Mouse (Mus musculus) liver, adult 2 months (tissue): ENCODE measurements around the gene Kpnb1. TPM values are rescaled to one million over a fixed set of nuclear protein-coding genes. Genes with fewer than 3 reads are reported as not detected.
A peak's percentile ranks its signal among the peaks of the same experiment; 100 is the strongest.

ENCODE experiments used
- DNase-seq: peaks from one replicate; pipeline ENCODE4 v3.0.0-alpha.2; 2011; ENCODE audit warnings: low read depth, low spot score; ENCODE audit errors: extremely low read depth
- H3K27ac ChIP-seq: fragments of 200-500 bp; replicated peaks from 2 replicates; pipeline ENCODE4 v1.5.1; 2012; ENCODE audit warnings: low read depth, mild to moderate bottlenecking, control low read depth, inconsistent platforms, low read length; ENCODE audit not compliant: insufficient read depth
- H3K27me3 ChIP-seq: fragments of 200-500 bp; 2 replicates; pipeline ENCODE4 v1.6.1; 2012; ENCODE audit warnings: mild to moderate bottlenecking, moderate library complexity, low read length, inconsistent platforms; ENCODE audit not compliant: control insufficient read depth, insufficient read depth
- H3K36me3 ChIP-seq: fragments of 200-500 bp; 2 replicates; pipeline ENCODE4 v1.6.1; 2012; ENCODE audit warnings: low read length, inconsistent platforms; ENCODE audit not compliant: control insufficient read depth, insufficient read depth
- H3K4me1 ChIP-seq: fragments of 200-500 bp; 2 replicates; pipeline ENCODE4 v1.6.1; 2011; ENCODE audit warnings: low read length; ENCODE audit not compliant: control insufficient read depth, insufficient read depth
- H3K4me3 ChIP-seq: fragments of 200-500 bp; 2 replicates; pipeline ENCODE4 v1.5.1; 2011; ENCODE audit warnings: low read depth, mild to moderate bottlenecking, control low read depth, low read length, moderate library complexity; ENCODE audit not compliant: insufficient read depth
- H3K79me2 ChIP-seq: fragments of 200-500 bp; 2 replicates; pipeline ENCODE4 v1.6.1; 2012; ENCODE audit warnings: inconsistent platforms, mild to moderate bottlenecking, low read length, moderate library complexity; ENCODE audit not compliant: control insufficient read depth, insufficient read depth
- H3K9ac ChIP-seq: fragments of 200-500 bp; 2 replicates; pipeline ENCODE4 v1.6.1; 2012; ENCODE audit warnings: low read depth, mild to moderate bottlenecking, control low read depth, inconsistent platforms, low read length
- CTCF ChIP-seq: fragments of 200-500 bp; IDR thresholded peaks from 2 replicates; pipeline ENCODE4 v1.5.1; 2011; ENCODE audit warnings: low read depth, low read length, control low read depth
- POLR2A ChIP-seq: fragments of 200-500 bp; IDR thresholded peaks from 2 replicates; pipeline ENCODE4 v1.6.1; 2011; ENCODE audit warnings: low read length, control low read depth; ENCODE audit not compliant: insufficient read depth; ENCODE audit errors: extremely low read depth
- WGBS: fragments of 180-500 bp; shearing (Covaris S2); methylation state at CpG from one replicate; pipeline ENCODE4 v1.1.7; 2018; 5-methylcytosine and 5-hydroxymethylcytosine counted together
- polyA plus RNA-seq: library from polyadenylated mRNA; depleted of rRNA; stranded (reverse); fragments of >200 nt; gene quantifications from 2 replicates; pipeline ENCODE4 v1.2.3, GENCODE M21; 2012
- total RNA-seq: library from RNA; depleted of rRNA; stranded (reverse); fragments of >200 nt; gene quantifications from 2 replicates; pipeline ENCODE4 v1.2.3, GENCODE M21; 2014

Kpnb1 gene
- total and polyA plus RNA-seq, 2 experiments: 14.9 to 40.7 TPM

- TF ChIP-seq POLR2A: no peak
- no peak for TF ChIP-seq CTCF
- no peaks in the 10 kb centered on the region; the same call in 1 of the 2 replicates for H3K79me2 ChIP-seq
- DNase-seq: no peak
- WGBS: 87% methylated on average over 2 of the region's 2 CpGs
- no peak overlapping the region for H3K9ac ChIP-seq
- peaks cover 5% of the 10 kb centered on the region; the same call in 1 of the 2 replicates for H3K4me1 ChIP-seq
- peaks cover under 1% of the 10 kb centered on the region; the same call in 1 of the 2 replicates for H3K27me3 ChIP-seq
- no peaks in the 10 kb centered on the region for H3K36me3 ChIP-seq
- H3K27ac ChIP-seq: no peak overlapping the region
- H3K4me3 ChIP-seq: no peak overlapping the region
Observed at GRCm38 (mm10) chr11:97145320-97145719, 42.4 kb downstream of the Kpnb1 start.

GRCm38 (mm10) chr11:97143196-97143900 lies 44.3 kb downstream of the Kpnb1 start:
- Histone ChIP-seq H3K27me3 (no peaks in the 10 kb centered on the region), H3K4me3 (no peak overlapping the region), H3K36me3 (no peaks in the 10 kb centered on the region), H3K9ac (no peak overlapping the region), H3K79me2 (no peaks in the 10 kb centered on the region), H3K27ac (no peak overlapping the region), H3K4me1 (peaks cover 5% of the 10 kb centered on the region; the same call in 1 of the 2 replicates)
- 86% methylated on average over 9 of the region's 9 CpGs for WGBS
- no peak for TF ChIP-seq POLR2A
- no peak for TF ChIP-seq CTCF
- DNase-seq: no peak

- peaks cover 5% of the 10 kb centered on the region; the same call in 1 of the 2 replicates for H3K4me1 ChIP-seq
- H3K79me2 ChIP-seq: no peaks in the 10 kb centered on the region
- H3K4me3 ChIP-seq: no peak overlapping the region
- H3K27me3 ChIP-seq: no peaks in the 10 kb centered on the region
- H3K27ac ChIP-seq: peak overlapping the region; percentile 70
- peak; percentile 96 for DNase-seq
- 55% methylated on average over 8 of the region's 8 CpGs for WGBS
- 0 out of 2 replicates have a peak overlapping the region, but pooled peaks have one; percentile 26 for H3K9ac ChIP-seq
- TF ChIP-seq POLR2A (no peak), CTCF (no peak)
- no peaks in the 10 kb centered on the region for H3K36me3 ChIP-seq
Observed at GRCm38 (mm10) chr11:97142159-97142608, 45.5 kb downstream of the Kpnb1 start.

GRCm38 (mm10) chr11:97140811-97141210 lies 46.9 kb downstream of the Kpnb1 start:
- Histone ChIP-seq H3K27ac (no peak overlapping the region), H3K79me2 (no peaks in the 10 kb centered on the region), H3K4me3 (no peak overlapping the region), H3K4me1 (peaks cover 6% of the 10 kb centered on the region), H3K36me3 (no peaks in the 10 kb centered on the region), H3K9ac (no peak overlapping the region), H3K27me3 (no peaks in the 10 kb centered on the region)
- DNase-seq: no peak
- 76% methylated on average over 4 of the region's 4 CpGs for WGBS
- TF ChIP-seq POLR2A: no peak
- no peak for TF ChIP-seq CTCF

GRCm38 (mm10) chr11:97139256-97139655 lies 48.4 kb downstream of the Kpnb1 start:
- Histone ChIP-seq H3K4me1 (peaks cover 10% of the 10 kb centered on the region), H3K27ac (peak overlapping the region; percentile 49), H3K9ac (peak overlapping the region; percentile 96), H3K36me3 (no peaks in the 10 kb centered on the region), H3K4me3 (peak overlapping the region; percentile 74), H3K79me2 (no peaks in the 10 kb centered on the region), H3K27me3 (no peaks in the 10 kb centered on the region)
- WGBS: 21% methylated on average over 15 of the region's 15 CpGs
- DNase-seq: peak; percentile 62
- TF ChIP-seq CTCF (no peak), POLR2A (no peak)
